Mouse (Mus musculus): ENCODE measurements around the gene Gm29427.

Gm29427 gene

GRCm38 (mm10) chr1:130715561-130716217 lies at the start of gene Gm29427:
Gm29427 (minus strand) TSS chr1:130715799.
- in situ Hi-C loops (cut with MboI) = no loop called here

- in situ Hi-C loops (cut with MboI) = no loop called here
These were observed 48.4 kb upstream of the Gm29427 start for GRCm38 (mm10) chr1:130764027-130764461.

- in situ Hi-C loops (cut with MboI) = no loop called here
These were observed 46.6 kb upstream of the Gm29427 start for GRCm38 (mm10) chr1:130762045-130762760.

- in situ Hi-C loops (cut with MboI) = no loop called here
These were observed 46.0 kb upstream of the Gm29427 start for GRCm38 (mm10) chr1:130761597-130761996.

GRCm38 (mm10) chr1:130759689-130760088 lies 44.1 kb upstream of the Gm29427 start:
- in situ Hi-C loops (cut with MboI) = no loop called here

GRCm38 (mm10) chr1:130746819-130747218 lies 31.2 kb upstream of the Gm29427 start:
- in situ Hi-C loops (cut with MboI) = no loop called here

GRCm38 (mm10) chr1:130745591-130745990 lies 30.0 kb upstream of the Gm29427 start:
- in situ Hi-C loops (cut with MboI) = no loop called here

GRCm38 (mm10) chr1:130744961-130745360 lies 29.4 kb upstream of the Gm29427 start:
- in situ Hi-C loops (cut with MboI) = no loop called here

- in situ Hi-C loops (cut with MboI) = no loop called here
These were observed 28.6 kb upstream of the Gm29427 start for GRCm38 (mm10) chr1:130744217-130744616.

- in situ Hi-C loops (cut with MboI) = no loop called here
These were observed 28.2 kb upstream of the Gm29427 start for GRCm38 (mm10) chr1:130743775-130744174.

GRCm38 (mm10) chr1:130742201-130742600 lies 26.6 kb upstream of the Gm29427 start:
- in situ Hi-C loops (cut with MboI) = no loop called here

GRCm38 (mm10) chr1:130740781-130741720 lies 25.5 kb upstream of the Gm29427 start:
- in situ Hi-C loops (cut with MboI) = no loop called here

GRCm38 (mm10) chr1:130740227-130740648 lies 24.6 kb upstream of the Gm29427 start:
- in situ Hi-C loops (cut with MboI) = no loop called here

- in situ Hi-C loops (cut with MboI) = no loop called here
These were observed 24.0 kb upstream of the Gm29427 start for GRCm38 (mm10) chr1:130739636-130740035.

- in situ Hi-C loops (cut with MboI) = no loop called here
These were observed 23.0 kb upstream of the Gm29427 start for GRCm38 (mm10) chr1:130738551-130739106.

- in situ Hi-C loops (cut with MboI) = no loop called here
These were observed 22.3 kb upstream of the Gm29427 start for GRCm38 (mm10) chr1:130737916-130738315.

- in situ Hi-C loops (cut with MboI) = no loop called here
These were observed 21.8 kb upstream of the Gm29427 start for GRCm38 (mm10) chr1:130737411-130737881.

- in situ Hi-C loops (cut with MboI) = no loop called here
These were observed 19.3 kb upstream of the Gm29427 start for GRCm38 (mm10) chr1:130734852-130735251.

GRCm38 (mm10) chr1:130734452-130734851 lies 18.9 kb upstream of the Gm29427 start:
- in situ Hi-C loops (cut with MboI) = no loop called here

- in situ Hi-C loops (cut with MboI) = no loop called here
These were observed 18.1 kb upstream of the Gm29427 start for GRCm38 (mm10) chr1:130733671-130734070.
